Mouse (Mus musculus) 416B (cell line): ENCODE measurements at regions not wholly inside any gene's neighbourhood (a gene's known extent, or its start where the extent isn't known, plus 50 kb on each side); places are given as distances from the start of the nearest gene placed in this dataset.

Source experiments
- DNase-seq: peaks from one replicate; pipeline ENCODE4 v3.0.0; 2011; ENCODE audit warnings: low read depth

DNA sequence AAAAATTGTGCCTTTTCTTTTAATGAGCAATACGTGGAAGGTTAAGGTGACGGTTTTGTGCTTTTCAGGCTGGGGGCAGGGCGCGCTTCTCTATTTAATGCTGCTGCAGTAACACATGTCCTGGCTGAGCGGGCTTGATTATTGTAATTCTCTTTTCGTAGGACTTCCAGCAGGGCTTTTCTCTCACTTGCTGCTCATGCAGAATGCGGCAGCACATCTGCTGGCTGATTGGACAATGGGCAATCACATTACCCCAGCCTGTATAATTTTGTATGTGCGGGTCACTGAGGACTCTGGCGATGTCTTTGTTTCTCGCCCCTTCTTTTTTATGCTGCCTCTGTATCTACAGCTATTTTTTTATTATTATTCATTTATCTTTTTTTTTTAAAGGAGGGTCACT is 91.4 kb upstream of the Fam92a start:
- DNase-seq, result no peak

DNA sequence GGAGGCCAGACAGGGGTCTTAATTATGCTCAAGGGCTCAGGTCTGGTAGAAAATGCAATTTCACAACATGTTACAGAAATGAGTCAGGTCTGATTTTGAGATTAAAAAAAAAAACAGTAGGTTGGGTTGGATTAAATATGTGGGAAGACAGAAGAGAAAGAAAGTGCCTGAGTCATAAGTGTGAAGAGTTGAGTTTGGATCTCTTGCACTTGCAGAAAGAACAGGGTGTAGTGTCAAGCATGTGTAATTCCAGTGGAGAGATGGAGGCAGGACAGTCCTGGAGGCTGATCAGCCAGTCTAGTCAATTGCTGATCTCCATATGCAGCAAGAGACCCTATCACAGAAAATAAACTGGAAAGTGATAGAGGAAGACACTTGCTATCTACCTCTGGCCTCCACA is 76.2 kb upstream of the Fam92a start:
- peak; percentile 40 for DNase-seq

DNA sequence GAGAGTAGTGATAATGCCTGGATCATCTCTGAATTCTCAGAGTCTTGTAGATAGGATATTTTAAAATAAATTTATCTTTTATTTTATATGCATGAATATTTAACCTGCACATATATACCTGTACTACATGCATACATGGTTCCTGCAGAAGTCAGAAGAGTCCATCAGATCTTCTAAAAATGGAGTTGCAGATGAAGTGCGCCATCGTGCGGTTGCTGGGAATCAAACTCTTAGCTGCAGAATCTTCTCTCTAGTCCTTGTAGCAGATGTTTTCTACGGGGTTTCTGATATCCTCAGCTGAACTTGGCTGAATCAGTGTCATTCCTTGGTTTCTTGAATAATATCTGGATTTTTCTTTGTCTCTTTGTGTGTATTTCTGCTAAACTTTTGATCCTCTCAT is 74.8 kb upstream of the Fam92a start:
- DNase-seq, result peak; percentile 79

DNA sequence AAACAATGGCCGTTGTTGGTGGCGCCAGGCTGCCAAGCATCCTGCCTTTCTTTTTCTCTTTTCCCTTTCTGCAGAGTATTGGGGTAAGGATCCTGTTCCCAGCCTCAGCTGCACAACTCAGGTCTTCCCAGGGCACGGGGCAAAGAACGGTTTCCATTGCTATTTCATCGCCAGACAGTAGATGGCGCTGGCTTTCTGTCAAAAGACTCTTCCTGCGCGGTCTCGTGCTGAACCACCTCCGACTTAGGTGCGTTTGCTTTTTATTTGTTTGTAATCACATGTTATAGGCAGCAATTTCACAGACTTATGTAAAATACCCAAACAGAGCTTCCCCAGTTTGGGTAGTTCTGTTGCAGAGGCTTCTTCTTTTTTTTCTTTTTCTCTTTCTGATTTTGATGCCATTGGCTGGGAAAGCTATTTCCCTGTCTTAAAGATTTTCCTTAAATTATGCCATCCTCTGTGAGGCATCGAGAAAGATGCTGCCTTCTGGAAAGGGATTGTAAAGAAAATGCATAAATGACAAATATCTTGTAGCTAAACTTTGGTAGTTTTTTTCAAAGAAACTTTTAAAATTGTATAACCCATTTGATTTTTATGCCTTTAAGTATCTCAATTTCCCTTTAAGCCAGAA is 69.2 kb upstream of the Fam92a start:
- DNase-seq, result peak; percentile 74

DNA sequence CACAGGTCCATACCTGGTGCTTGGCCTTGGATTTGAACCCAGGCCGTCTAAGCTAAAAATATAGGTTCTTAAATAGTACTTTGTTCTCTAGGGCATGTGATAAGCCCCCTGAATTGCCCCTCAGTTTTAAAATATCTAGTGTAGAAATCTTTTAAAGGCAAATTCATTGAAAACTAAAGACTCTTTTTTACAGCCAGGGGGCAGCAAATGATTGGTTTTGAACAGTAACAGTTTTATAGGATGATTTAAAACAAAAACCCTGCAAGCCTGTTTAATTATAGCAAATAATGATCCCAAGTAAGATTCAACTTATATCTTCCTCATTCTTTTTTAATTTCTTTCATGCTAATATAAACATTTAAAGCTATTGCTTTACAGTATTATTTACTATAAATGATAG is 58.9 kb upstream of the Fam92a start:
- peak; percentile 46 for DNase-seq
